Mouse (Mus musculus): ENCODE results near the gene Igsf21.
A peak's percentile ranks its signal among the peaks of the same experiment; 100 is the strongest.

The Igsf21 gene

DNA sequence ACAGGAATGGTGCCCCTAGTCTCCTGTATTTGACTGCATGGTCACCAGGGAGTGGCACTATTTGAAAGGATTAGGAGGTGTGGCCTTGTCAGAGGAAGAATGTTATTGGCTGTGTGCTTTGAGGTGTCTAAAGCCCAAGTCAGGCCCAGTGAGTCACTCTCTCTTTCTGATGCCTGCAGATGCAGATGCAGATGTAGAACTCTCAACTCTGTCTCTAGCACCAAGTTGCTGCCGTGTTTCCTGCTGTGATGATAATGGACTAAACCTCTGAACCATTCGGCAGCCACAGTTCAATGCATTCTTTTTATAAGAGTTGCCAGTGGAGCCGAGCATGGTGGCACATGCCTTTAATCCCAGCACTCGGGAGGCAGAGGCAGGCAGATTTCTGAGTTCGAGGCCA lies 186.3 kb downstream of the Igsf21 start:
- DNase-seq (ENCODE audit: low spot score in 2 of 2), result no peak

- no peak for DNase-seq (ENCODE audit: low spot score in 2 of 2)
These were observed 193.5 kb downstream of the Igsf21 start for GRCm38 (mm10) chr4:140053042-140053441.

DNA sequence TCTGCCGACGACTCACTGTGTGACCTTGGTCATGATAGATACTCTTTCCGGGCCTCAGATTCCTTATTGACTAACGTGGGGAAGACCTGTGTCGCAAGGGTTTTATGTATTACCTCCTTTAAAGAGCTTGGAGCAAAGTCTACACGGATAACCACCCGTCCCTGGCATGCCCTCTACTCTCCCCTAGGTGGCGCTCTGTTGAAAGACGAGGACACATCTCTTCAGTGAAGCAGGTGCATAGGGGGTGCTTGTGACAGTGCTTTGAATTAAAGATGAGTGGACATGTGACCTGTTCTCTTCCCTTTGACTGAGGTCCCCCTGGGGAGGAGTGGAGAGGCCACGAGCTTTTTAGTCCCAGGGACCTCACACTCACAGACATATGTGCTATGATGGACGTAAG lies 194.0 kb downstream of the Igsf21 start:
- DNase-seq (ENCODE audit: low spot score in 2 of 2), result no peak

DNA sequence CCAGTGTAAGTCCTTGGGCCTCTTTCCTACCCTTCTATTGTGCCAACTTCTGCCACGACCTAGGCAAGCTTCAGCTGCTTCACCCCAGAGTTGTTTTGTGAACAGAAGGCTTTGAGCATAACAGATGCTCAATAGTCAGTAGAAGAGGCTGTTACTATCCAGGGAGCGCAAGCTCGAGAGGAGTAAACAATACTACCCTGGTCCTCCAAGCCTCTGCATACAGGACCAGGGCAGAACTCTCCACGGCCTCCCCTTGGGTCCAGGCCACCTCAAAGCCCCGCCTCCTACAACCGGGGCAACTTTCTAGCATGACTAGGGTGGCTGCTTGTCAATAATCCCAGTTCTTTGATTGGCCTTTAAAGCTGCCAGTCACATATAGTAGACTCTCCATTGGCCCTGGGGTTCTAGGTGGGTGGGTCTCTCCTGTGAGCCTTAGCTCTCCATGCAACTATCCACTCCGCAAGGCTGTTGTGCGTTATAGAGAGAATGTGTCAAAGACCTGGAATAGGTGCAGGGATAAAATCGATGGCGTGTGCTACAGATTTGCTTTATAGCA lies 198.7 kb downstream of the Igsf21 start:
- no peak for DNase-seq (ENCODE audit: low spot score in 2 of 2)

GRCm38 (mm10) chr4:140043953-140044352 lies 202.6 kb downstream of the Igsf21 start:
- no peak for DNase-seq (ENCODE audit: low spot score in 2 of 2)

- peak in 1 of 2 experiments; percentile 17 for DNase-seq (ENCODE audit: low spot score in 2 of 2)
These were observed 207.8 kb downstream of the Igsf21 start for GRCm38 (mm10) chr4:140038586-140039411.

GRCm38 (mm10) chr4:140037784-140038387 lies 208.7 kb downstream of the Igsf21 start:
- DNase-seq (ENCODE audit: low spot score in 2 of 2), result peak; percentile 39 to 53

- no peak for DNase-seq (ENCODE audit: low spot score in 2 of 2)
These were observed 211.4 kb downstream of the Igsf21 start for GRCm38 (mm10) chr4:140035232-140035631.

- DNase-seq (ENCODE audit: low spot score in 2 of 2), result peak in 1 of 2 experiments; percentile 50
These were observed 213.2 kb downstream of the Igsf21 start for GRCm38 (mm10) chr4:140033394-140033793.

DNA sequence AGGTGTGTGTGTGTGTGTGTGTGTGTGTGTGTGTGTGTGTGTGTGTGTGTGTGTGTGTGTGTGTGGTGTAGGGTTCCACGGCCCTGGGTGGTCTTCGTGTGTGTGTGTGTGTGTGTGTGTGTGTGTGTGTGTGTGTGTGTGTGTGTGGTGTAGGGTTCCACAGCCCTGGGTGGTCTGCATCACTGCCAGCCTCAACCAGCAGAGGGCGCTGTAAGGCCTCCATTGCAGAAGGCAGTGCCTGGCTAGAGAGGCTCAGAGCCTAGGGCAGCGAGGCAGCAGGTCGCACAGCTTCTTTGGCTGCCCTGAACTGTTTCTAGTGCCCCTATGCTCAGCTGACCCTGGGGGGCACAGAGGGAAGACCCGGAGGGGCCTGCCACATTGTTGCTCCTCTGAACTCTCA lies 216.2 kb downstream of the Igsf21 start:
- peak; percentile 37 to 47 for DNase-seq (ENCODE audit: low spot score in 2 of 2)

DNA sequence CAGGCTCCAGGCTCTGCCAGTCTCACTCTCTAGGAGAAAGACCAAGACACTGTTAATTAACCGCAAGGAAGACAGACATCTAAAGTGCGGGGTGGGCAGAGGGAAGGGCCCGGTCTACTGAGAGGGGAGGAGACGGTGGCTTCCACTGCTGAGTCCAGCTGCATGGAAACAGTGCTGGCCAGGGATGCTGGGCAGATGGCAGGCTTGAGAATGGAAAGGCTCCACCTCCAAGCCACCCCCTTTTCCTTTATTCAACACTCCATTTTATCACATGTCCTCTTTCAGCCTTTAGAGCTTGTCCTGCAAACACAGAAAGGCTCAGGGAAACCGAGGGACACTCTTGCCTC lies 216.6 kb downstream of the Igsf21 start:
- peak; percentile 29 to 47 for DNase-seq (ENCODE audit: low spot score in 2 of 2)

DNA sequence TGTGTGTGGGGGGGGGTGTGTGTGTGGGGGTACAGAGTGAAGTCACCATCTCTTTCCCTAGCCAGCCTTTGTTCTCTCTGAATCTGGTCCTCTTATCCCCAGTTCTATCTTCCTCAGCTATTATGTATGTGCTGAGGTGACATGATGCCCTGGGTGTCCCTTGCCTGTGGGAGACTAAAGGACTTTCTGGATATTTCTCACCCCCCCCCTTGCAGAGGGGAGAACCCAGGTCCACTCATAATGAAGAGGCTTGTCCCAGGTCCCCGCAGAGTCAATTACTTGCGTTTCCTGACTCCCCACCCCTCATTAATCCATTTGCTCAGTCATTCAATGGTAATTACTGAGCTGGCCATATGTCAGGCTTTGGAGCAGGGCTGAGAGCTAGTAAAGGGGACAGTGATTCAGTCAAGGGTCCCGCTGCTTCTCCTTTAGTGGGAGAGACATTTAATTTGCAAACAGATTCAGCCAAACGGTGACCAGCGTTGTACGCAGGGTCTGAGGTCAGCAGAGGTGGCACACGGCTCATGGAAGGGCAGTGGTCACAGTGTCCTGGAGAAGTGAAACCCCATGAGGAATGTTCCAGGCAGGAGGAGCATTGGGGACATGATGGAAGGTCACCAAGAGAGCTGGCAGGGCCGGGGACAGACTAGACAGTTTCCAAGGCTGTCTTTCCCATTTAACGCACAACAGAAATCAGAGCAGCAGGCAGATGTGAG lies 217.1 kb downstream of the Igsf21 start:
- DNase-seq (ENCODE audit: low spot score in 2 of 2), result no peak

DNA sequence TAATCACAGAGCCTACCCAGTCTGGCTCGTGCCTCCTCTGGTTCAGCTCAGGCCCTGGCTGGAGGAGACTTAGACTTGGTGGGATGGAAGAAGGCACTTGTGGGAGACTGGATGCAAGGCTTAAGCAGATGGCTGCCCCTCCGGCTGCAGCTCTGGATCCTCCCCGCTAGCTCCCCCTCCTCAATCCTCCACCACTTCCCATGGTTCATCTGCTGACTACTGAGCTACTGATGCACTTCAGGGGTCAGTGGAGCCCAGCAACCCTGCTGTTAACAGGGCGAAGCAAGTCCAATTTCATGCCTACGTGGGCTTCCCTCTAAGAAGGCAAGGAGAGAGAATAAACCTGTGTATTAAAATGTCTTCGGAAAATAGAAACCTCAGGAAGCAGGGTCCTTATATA lies 222.8 kb downstream of the Igsf21 start:
- DNase-seq (ENCODE audit: low spot score in 2 of 2), result no peak

DNA sequence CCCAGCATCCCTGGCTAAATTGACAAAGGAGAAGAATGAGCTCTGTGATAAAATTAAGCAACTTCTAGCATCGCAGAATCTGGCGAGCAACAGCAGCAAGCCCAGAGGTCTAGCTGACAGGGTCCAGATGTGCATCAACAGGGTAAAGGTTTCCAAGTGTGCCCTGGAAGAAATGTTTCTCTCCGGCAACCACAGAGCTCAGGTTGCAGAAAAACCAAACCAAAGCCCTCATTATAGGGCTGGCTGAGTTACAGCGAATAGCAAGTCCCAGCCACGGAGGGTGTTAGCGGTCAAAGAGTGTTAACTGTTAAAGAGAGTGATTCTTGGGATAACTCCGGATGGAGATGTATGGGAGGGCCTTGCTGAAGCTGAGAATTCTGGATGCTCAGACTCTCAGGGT lies 230.7 kb downstream of the Igsf21 start:
- DNase-seq (ENCODE audit: low spot score in 2 of 2), result no peak

GRCm38 (mm10) chr4:140010728-140011470 lies 235.7 kb downstream of the Igsf21 start:
- peak in 1 of 2 experiments; percentile 28 for DNase-seq (ENCODE audit: low spot score in 2 of 2)

DNA sequence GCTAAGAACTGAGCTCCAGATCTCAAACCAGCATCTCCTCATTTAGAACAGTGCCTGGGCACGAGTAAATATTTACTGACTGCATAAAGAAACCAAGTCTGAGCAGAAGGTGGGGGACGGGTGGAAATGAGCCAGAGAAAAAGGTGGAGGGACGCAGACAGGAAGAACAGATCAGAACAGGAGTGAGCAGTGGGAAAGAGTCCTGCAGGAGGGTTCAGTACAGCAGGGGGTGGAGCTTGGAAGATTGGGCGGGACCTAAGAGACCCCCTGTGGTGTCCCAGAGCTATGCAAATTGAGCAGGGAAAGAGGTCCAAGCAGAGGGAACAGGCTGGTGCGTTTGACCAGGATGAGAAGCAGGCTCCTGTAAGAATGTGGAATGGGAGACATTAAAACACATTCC lies 241.7 kb downstream of the Igsf21 start:
- DNase-seq (ENCODE audit: low spot score in 2 of 2), result no peak

- DNase-seq (ENCODE audit: low spot score in 2 of 2), result peak; percentile 15 to 36
These were observed 242.4 kb downstream of the Igsf21 start for GRCm38 (mm10) chr4:140004170-140004569.

DNA sequence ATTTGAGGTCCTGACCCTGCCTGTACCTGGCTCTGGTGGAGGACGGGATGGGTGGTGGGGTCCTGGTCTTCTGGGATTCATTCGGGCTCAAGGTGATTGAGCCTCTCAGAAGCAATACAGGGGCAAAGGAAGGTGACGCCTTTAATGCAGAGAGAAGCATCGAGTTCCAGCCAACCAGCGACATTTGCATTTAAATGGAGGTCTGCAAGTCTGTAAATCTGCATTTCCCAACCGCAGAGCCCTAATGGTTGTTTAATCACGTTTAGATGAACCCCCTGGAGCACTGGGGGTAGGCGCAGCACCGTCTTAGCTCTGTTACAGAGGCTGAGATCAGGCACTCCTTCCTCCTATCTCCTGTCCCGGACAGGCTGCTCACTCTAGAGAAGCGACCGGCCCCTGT lies 244.5 kb downstream of the Igsf21 start:
- DNase-seq (ENCODE audit: low spot score in 2 of 2), result no peak

GRCm38 (mm10) chr4:140000911-140001310 lies 245.7 kb downstream of the Igsf21 start:
- no peak for DNase-seq (ENCODE audit: low spot score in 2 of 2)

- DNase-seq (ENCODE audit: low spot score in 2 of 2), result no peak
These were observed 247.6 kb downstream of the Igsf21 start for GRCm38 (mm10) chr4:139999033-139999432.

GRCm38 (mm10) chr4:139995659-139996058 lies 250.9 kb downstream of the Igsf21 start:
- no peak for DNase-seq (ENCODE audit: low spot score in 2 of 2)

All from frontal cortex, postnatal 14 days (tissue).